Mouse (Mus musculus) right cerebral cortex, adult 2 months (tissue): Measurements from ENCODE around the gene Utp20.
"Not testable (repeated sequence)": the region's sequence is repeated elsewhere in the genome, so short reads cannot be mapped to it uniquely, and the experiment has no call there.

Source experiments
- DNase-seq, 2 experiments: peaks; one replicate each; pipeline ENCODE4 v3.0.0; 2021 to 2022; ENCODE audit warnings: low spot score in 2 of 2

Gene Utp20

DNA sequence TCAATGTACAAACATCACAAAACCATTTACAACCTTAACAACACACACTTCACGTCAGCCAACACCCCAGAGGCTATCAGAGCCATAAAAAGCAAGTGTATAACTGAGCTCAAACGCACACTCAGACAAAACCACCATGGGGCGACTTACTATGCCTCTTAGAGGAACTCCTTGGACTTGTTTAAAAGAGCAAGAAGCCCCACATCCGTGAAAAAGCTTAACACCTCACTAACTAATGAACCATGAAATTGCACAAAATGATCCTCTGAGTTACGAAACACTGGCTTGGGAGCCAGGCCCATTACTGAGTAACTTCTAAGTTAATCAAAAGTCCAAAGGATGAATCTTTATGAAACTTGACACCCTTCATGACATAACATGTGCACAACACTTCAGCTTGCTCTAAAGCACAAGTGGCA is 42.1 kb downstream of the Utp20 start:
- DNase-seq, result no peak

DNA sequence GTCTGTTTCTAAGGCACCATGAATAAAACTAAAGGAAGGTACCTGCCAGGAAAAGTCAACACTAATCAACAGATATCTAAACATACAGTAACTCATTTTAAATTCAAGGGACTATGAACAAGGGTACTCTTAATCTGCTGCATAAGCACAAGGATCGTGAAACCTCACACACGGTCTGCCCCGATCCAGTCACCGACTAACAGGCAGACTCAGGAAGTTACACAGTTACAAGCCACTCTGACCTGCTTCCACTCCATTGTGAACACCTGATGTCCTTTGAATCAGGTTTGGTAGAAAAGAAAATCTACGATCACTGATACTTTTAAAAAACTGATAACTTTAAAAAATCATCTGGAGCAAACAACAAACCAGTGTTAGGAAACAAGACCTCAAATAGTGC is 42.7 kb downstream of the Utp20 start:
- DNase-seq, result no peak

DNA sequence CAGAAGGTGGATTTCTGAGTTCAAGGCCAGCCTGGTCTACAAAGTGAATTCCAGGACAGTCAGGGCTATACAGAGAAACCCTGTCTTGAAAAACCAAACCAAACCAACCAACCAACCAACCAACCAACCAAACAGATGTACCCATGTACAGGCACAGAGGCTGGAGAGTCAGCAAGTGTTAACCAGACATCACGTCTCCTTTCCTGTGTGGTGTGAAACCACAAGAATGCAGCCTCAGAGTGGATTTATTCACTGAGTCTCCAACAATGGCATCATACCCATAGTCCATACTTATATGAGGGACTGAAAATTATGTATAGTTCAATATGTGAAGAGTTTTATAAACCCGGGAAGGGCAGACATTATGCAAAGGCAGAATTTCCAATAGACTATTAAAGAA is 43.5 kb downstream of the Utp20 start:
- DNase-seq, result not testable (repeated sequence)

DNA sequence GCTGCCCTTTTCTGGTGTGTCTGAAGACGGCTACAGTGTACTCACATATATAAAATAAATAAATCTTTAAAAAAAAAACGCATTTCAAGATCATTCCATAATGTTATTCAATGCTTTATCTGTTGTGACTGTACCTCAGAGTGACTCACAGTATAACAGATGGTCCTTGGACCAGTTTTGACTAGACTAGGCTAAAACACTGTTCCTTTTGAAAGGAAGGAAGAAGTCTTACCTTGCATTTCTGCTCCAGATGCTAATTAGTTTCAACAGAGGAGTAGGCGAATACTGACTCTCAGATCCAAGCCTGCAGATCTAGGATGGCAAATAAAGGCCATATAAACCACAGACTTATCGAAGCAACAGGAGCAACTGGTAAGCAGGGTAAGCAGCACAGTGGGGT is 45.9 kb downstream of the Utp20 start:
- DNase-seq, result no peak

DNA sequence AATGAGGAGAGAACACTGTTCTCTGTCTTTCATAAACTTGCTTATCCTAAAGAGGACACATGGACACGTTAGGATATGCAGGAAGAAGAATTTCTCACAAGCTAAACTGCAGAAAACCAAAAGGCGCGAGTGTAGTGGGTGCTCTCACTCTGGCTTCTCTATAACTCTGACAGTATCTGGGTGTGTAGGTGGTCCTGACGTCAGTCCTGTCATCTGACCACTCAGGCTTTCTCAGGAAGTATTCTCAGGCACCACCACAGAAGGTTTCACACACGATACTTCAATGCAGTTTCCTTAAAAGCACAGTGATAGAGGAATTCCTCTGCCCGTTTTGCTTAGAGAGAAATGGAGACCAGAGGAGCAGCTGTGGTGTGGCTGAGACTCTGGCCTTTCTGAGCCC is 50.4 kb downstream of the Utp20 start:
- DNase-seq, result peak; percentile 55 to 70

DNA sequence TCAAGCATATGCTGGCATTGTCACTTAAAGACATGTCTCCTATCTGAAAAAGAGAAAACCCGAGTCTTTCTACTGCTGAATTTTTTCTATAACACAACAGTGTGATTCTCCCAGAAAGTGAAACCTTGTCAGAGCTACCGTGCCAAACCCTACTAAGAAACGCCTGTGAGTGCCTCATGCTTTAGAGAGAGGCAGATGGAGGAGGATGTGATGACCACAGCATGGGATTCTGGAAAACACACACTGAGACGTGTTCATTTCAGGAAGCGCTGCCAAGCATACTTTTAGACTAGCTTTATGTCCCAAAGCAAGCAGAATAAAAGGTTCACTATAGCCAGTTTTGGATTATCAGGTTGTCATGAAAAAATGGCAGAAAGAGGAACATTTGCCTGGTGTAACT is 53.6 kb downstream of the Utp20 start:
- peak in 1 of 2 experiments; percentile 15 for DNase-seq

DNA sequence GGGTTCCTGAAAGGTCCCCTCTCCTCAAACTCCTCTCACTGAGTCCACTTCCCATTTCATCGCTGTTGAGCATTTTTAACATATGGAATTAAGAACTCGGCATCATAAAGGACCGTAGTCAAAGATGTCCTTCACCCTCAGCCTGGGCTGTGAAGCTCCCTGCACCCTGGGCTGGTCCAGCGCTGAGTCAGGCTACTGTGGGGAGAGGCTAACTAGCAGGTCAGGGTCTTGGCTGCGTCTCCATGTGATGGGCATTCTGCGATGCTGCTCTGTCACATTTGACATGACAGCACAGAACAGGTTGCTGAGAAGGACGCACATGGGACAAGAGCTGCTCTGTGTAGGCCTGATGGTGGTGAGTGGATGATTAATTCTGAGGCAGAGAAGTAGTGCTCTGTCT is 56.9 kb downstream of the Utp20 start:
- no peak for DNase-seq

DNA sequence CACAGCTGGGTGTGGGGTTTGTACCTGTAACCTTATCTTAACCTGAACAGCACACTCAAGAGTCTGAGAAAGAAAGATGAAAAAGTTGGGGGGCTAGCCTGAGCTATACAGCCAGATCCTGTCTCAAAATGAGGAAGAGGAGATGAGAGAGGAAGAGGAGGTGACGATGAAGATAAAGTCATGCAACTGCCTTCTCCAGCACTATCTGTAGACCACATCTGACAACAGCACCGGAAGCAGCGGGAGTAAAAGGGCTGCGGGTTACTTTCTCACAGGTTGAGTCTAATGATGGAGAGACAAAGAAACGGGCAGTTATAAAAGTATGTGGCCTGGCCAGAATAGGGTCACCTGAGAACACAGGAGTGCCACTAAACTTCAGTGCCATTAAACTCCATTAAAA is 57.6 kb downstream of the Utp20 start:
- DNase-seq, result no peak

DNA sequence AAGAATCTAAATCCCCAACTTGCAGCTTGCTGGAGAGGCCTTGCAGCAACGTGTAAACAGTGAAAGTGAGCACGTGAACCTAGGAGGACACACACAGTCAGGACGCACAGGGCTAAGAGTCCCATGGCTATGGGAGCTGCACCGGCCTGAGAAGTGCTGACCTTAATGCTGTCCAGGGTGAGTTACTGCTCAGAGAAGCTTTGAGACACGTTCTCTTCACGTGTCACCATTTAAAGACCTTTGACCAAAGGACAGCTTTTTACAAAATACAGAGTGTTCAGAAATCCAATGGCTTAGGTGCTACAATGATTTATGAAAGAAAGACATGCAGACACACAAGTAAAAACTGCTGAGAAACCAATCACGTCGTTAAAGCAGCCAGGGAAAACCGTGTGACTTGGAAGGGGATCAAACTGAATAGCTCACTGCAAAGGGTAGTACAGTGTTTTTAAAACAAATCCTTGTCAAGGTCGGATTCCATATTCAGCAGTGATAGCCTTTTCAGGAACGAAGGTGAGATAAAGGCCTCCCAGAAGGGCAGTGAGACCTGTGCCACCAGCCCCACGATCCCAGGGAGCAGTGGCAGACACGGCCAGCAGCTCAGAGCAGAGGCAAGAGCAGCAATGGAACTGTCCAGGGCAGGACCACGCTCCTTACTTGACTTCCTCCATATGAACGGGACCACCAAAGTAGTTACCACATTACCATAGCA is 61.0 kb downstream of the Utp20 start:
- DNase-seq, result no peak

DNA sequence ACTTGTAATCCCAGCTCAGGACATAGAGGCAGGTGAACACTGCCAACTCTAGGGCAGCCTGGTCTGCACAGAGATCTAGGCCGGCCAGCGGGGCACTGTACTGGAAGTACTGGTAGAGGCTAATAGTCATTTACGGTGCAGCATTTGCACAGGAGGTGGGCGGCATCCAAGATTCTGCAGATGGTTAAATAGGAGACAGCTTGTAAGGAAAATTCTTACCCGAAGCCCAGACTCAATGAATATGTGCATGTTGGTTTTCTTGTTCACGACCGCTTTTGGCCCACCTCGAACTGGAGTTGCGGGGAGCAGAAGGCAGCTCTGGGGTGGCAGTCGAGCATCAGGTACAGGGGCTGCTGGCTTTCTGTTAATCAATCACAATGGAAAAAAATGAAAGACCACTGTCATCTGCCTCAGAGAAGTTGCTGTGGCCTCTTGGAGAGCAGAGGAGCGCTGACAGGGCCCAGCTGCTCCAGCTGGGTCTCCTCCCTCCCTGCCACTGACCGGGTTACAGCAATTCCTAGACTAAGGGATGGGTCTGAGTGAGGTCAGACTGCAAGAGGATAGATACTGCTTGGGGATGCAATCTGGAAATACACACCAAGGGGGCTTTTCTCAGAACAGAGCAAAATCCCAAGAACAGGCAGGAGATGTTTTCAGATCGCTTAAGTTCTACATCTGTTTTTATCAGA is 64.9 kb downstream of the Utp20 start:
- no peak for DNase-seq

DNA sequence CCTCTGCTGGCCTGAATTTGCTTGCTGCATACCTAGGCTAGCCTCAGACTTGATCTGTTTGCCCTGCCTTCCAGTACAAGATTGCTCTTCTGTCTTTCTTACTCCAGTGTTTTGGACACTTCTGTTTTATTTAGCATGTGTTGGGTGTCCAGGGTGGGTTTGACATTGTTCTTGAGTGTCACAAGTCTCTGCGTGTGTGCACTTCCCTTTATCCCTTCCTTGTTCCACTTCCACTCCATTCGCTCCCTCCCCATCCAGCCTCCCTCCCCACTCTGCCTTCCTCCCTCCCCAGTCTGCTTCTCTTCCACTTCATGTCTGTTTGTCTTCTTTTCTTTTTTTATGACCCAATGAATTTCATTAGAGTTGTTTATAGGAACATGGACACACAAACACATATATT is 85.2 kb downstream of the Utp20 start:
- no peak for DNase-seq

DNA sequence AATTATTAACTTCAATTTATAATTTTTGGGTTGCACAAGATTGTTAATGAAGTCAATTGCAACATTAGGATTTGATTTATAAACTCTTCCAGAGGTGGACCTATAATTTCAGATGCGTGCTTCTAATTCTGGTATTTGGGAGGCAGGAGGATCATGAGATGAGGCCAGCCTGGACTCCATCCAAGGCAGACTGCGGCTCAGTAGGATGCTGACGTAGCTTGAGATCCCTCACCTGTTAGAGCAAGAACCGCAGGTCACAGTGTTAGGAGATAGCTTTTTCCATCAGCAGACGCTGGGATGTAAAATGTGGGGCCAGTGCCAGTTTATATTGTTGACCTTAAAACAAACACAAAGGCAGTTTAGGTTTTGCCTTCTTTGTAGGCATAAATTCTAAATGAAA is 85.8 kb downstream of the Utp20 start:
- DNase-seq, result no peak

DNA sequence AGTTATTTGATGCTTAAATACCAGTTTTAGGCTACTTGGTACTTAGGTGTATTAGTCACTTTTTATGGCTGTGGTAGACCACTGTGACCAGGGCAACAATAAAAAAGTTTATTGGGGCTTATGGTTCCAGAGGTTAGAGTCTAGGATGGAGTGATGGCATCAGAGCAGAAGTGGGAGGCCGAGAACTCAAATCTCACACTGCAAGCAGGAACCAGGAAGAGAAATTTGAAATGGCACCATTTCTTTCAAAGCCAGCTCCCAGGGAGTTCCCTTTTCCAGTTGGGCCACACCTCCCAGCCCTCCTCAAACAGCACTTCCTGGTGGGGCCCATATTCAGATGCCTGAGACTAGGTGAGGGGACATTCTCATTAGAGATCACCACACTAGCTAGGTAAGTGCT is 86.8 kb downstream of the Utp20 start:
- no peak for DNase-seq

DNA sequence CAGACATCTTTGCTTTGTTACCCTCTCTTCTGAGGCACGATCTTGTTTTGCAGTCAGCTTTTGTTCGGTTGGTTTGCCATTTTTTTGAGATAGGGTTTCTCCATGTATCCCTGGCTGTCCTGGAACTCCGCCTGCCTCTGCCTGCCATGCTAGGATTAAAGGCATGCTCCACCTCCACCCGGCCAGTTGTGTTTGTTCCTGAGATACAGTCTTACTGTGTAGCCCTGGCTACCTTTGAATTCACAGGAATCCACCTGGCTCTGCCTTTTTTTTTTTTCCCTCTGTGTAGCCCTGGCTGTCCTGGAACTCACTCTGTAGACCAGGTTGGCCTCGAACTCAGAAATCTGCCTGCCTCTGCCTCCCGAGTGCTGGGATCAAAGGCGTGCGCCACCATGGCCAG is 87.5 kb downstream of the Utp20 start:
- not testable (repeated sequence) for DNase-seq

DNA sequence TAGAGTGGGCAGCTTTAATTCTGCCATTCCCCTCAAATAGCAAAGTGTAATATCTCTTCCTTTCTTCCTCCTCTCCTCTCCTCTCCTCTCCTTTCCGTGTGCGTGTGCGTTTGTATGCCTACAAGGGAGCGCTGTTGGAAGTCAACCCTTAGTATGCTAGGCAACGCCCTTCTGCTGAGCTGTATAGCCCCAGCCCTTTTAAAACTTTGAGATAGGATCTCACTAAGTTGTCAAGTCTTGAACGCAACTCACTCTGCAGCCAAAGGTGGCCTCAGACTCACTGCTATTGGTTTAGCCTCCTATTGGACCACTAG is 94.3 kb downstream of the Utp20 start:
- no peak for DNase-seq

DNA sequence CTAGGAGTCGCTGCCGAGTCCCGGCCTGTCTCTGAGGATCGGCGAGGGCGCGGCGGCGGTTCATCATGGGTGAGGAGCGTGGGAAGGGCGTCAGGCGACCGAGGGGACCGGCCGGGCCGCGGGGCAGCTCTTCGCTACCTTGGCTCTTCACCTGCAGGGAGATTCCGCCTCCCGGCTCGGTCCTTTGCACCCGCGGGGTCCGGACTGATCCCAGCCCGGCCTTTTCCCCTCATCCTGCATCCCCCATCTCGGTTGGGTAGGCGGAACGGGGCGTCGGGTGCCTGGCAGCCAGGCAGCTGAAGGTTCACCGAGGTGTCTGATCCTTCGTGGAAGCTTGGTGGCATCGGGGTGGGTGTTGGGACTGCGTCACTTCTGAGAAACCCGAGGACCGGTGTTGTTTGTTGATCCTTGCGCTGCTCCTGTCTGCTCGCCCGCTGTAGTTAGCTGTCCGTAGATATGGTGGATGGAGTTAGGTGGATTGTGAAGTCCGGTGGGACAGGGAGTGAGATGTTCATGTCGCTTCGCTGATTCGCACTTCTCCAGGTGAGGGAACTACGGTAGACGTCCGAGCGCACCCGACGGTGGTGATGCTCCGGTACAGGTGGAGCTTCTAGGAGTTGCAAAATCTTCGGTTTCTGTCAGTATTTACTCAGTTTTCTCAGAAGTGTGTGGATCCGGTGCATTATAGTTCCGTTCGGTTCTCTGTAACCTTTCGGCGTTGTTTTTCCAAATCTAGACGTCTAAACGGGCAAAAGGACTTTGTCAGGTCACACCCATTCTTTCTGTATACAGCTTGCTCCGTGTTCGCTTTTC is 94.9 kb downstream of the Utp20 start:
- peak in 1 of 2 experiments; percentile 34 for DNase-seq

DNA sequence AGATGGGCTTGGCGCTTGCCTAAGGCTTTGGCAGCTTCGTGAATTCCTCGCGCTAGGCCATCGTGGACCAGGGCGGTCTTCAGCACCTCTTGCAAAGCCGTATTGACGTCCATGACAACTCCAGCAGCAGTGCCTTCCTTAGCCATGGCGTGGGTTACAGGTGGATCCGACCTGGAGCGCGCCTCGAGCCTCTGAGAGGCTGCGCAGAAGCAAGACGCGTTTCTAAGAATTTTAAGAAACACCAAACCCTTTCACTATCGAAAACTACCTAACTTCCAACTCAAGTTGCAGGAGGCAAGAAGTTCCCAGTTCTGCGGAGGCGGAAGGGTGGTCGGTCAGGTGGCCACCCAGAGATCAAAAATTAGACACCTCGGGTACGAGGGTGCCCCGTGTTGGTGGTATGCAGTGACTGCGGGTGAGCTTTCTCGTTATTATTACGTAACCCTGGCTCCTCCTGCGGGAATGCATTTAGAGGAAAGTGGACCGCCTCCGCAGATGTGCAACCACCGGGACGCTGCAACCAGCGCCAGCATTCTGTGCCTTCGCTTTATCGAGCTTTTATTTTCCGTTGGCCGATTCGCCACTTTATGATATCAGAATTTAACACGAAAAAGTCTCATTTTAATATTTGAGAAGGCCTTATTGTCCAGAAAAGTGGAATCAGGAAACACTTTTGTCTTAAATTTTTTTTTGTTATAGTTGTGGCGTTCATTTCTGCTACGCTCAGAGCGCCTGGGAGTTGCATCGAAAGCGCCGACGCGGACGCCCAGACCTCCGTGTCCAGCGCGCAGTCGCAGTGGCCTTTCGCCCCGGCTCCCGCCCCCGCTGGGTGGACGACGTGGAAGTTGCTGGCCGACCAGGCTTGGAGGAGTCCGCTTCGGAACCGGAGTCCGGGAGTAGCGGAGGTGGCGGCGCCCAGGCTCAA is 95.8 kb downstream of the Utp20 start, which contains the start of gene Arl1:
Arl1 (plus strand) TSS at position 288 of the 925 bp plus-strand sequence.
- peak; percentile 91 to 92 for DNase-seq

DNA sequence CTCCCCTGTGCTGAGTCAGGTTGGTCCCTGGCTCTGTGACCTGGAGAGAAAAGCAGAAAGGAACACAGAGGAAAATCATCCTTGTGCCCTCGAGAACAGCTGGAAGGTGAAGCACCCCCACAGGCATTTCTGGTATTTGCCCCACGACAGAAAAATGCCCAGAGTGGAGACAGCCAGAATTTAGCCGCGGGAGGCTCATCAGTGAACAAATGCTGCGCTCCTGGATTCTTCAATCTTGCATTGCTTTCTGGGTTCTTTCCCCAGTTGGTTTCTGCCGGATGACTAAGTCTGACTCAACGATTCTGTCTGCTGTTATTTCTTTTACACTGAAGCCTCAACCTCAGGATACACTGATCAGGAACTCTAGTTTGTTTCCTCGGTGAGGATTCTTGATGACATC is 98.4 kb downstream of the Utp20 start:
- DNase-seq, result no peak

DNA sequence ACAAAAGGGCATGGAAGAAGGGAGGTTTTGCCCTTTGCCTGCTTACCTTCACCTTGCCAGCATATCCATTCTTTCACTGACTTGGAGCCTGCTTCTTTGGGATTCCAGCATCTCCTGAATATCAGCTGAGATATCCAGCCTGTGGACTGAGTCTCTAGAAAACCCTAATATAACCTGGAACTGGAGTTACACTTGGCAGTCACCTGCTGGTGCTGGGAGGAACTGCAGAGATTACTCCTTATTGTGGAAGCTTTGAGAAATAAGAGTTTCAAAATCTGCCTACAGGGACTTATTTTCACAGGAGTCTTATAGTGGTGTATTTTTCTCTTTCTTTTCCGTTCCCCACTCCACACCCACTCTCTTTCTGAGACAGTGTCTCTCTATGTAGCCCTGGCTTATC is 99.5 kb downstream of the Utp20 start:
- DNase-seq, result peak; percentile 70 to 77

DNA sequence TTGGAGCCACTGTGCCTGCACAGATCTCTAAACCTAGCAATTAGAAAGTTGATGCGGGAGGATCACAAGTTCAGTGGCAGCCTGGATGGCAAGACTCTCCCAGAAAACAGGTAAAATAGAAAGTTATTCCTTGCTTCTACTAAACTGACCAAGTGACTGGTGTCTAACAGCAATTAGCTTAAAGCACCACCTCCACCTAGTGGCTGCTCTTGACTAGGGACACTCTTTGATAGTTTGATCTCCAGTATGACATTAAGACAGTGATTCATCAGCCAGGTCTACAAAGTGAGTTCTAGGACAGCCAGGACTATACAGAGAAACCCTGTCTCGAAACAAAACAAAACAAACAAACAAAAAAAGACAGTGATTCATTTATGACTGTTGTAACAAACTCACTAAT is 101.3 kb downstream of the Utp20 start:
- peak in 1 of 2 experiments; percentile 22 for DNase-seq

DNA sequence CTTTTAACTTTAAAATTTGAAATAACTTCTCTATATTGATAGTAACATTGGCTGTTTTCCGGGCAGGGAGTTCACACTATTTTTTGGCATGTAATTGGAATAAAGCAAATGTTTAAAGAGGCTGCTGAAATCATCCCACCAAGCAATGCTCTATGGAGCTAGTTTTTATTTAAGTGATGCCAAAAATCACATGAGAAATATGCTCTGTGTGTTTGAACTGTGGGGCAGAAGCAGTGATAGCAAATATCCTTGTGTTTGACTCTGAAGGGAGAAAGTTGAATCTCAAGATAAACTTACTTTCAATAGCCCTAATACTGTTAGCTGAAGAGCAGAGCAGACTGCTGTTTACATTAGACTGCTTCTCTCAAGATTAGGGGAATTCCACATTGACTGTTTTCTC is 107.0 kb downstream of the Utp20 start:
- DNase-seq, result no peak

DNA sequence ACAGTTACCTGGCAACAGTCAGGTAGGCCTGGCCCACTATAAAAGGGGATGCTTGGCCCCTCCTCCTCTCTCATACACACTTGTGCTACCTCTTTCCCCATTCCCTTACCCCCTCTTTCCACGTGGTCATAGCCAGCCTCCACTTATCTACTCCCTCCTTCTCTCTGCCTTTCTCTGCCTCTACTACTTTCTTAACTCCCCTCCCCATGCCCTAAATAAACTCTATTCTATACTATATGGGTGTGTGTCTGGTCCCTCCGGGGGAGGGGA is 108.9 kb downstream of the Utp20 start:
- DNase-seq, result no peak
